Mouse (Mus musculus) stomach, embryonic 16.5 days (tissue): ENCODE data around the gene Ankle1. TPM values are rescaled to one million over a fixed set of nuclear protein-coding genes. Genes with fewer than 3 reads are reported as not detected.

Experiments
- ATAC-seq: fragments of 200-750 bp; cut with Nextera tagmentation; 2 replicates; pipeline ENCODE4 v1.8.0; 2017; ENCODE audit warnings: moderate number of reproducible peaks, moderate TSS enrichment; ENCODE audit not compliant: insufficient read depth, low FRiP score
- H3K27ac ChIP-seq: fragments of 300-500 bp; sonication (generic); 2 replicates; pipeline ENCODE4 v1.5.1; 2014; ENCODE audit warnings: low read length
- H3K27me3 ChIP-seq: fragments of 300-500 bp; sonication (generic); 2 replicates; pipeline ENCODE4 v1.6.1; 2014; ENCODE audit warnings: low read length, control low read depth, mixed read lengths; ENCODE audit not compliant: control insufficient read depth, insufficient read depth
- H3K36me3 ChIP-seq: fragments of 300-500 bp; sonication (generic); 2 replicates; pipeline ENCODE4 v1.6.1; 2014; ENCODE audit warnings: low read length; ENCODE audit not compliant: control insufficient read depth, insufficient read depth
- H3K4me1 ChIP-seq: fragments of 300-500 bp; sonication (generic); 2 replicates; pipeline ENCODE4 v1.6.1; 2014; ENCODE audit warnings: low read length, control low read depth, mixed read lengths; ENCODE audit not compliant: control insufficient read depth, insufficient read depth
- H3K4me2 ChIP-seq: fragments of 300-500 bp; sonication (generic); 2 replicates; pipeline ENCODE4 v1.6.1; 2014; ENCODE audit warnings: low read depth, low read length, mixed read lengths
- H3K4me3 ChIP-seq: fragments of 300-500 bp; sonication (generic); replicated peaks from 2 replicates; pipeline ENCODE4 v1.5.1; 2014; ENCODE audit warnings: mild to moderate bottlenecking, low read length
- H3K9ac ChIP-seq: fragments of 300-500 bp; sonication (generic); 2 replicates; pipeline ENCODE4 v1.6.1; 2014; ENCODE audit warnings: low read length
- H3K9me3 ChIP-seq: fragments of 300-500 bp; sonication (generic); replicated peaks from 2 replicates; pipeline ENCODE4 v1.6.1; 2016; ENCODE audit warnings: low read length, control low read depth; ENCODE audit not compliant: control insufficient read depth
- WGBS: fragments of 180-500 bp; shearing (Covaris S2); extraction: QIAGEN DNeasy Blood & Tissue Kit; methylation state at CpG from one replicate; pipeline ENCODE4 v1.1.7; 2014; 5-methylcytosine and 5-hydroxymethylcytosine counted together
- polyA plus RNA-seq: library from polyadenylated mRNA; unstranded; fragments of >200 nt; fragmentation: Nextera tagmentation; extraction: Ambion mirVana; gene quantifications from 2 replicates; pipeline ENCODE4 v1.2.1, GENCODE M21; 2015

Ankle1 gene
- polyA plus RNA-seq, 1 experiment from 2014 or later = 38.7 TPM

- peak overlapping the region; percentile 20; the same call in 1 of the 2 replicates for H3K4me2 ChIP-seq
- no peak overlapping the region for H3K4me3 ChIP-seq
- 14% methylated on average over 3 of the region's 3 CpGs for WGBS
These were observed 12.9 kb upstream of the Ankle1 start for GRCm38 (mm10) chr8:71392871-71393270.

GRCm38 (mm10) chr8:71394481-71394880 is 11.3 kb upstream of the Ankle1 start:
- no peak overlapping the region; the same call in 1 of the 2 replicates for H3K9ac ChIP-seq
- H3K27ac ChIP-seq = no peak overlapping the region
- H3K4me3 ChIP-seq = no peak overlapping the region; the same call in 1 of the 2 replicates
- H3K36me3 ChIP-seq = peaks cover 5% of the 10 kb centered on the region; the same call in 1 of the 2 replicates
- no peak for ATAC-seq
- H3K4me1 ChIP-seq = peaks cover 7% of the 10 kb centered on the region
- no peaks in the 10 kb centered on the region for H3K9me3 ChIP-seq
- peak overlapping the region; percentile 3 for H3K4me2 ChIP-seq
- WGBS = 80% methylated on average over 7 of the region's 7 CpGs
- H3K27me3 ChIP-seq = no peaks in the 10 kb centered on the region

More at GRCm38 (mm10) chr8:71392871-71393270, 12.9 kb upstream of the Ankle1 start:
- Histone ChIP-seq H3K27ac (no peak overlapping the region), H3K36me3 (no peaks in the 10 kb centered on the region), H3K9me3 (no peaks in the 10 kb centered on the region), H3K27me3 (no peaks in the 10 kb centered on the region), H3K4me1 (peaks cover 7% of the 10 kb centered on the region), H3K9ac (no peak overlapping the region)
- no peak for ATAC-seq

GRCm38 (mm10) chr8:71395071-71395470 is 10.7 kb upstream of the Ankle1 start:
- Histone ChIP-seq H3K4me2 (0 out of 2 replicates have a peak overlapping the region, but pooled peaks have one; percentile 16), H3K4me1 (peaks cover 7% of the 10 kb centered on the region), H3K9me3 (no peaks in the 10 kb centered on the region), H3K27ac (no peak overlapping the region), H3K9ac (peak overlapping the region; percentile 44; the same call in 1 of the 2 replicates), H3K27me3 (no peaks in the 10 kb centered on the region), H3K36me3 (peaks cover 5% of the 10 kb centered on the region; the same call in 1 of the 2 replicates), H3K4me3 (peak overlapping the region; percentile 18)
- no peak for ATAC-seq
- 83% methylated on average over 10 of the region's 10 CpGs for WGBS

- peak within 1 kb of the TSS; percentile 51 for H3K4me2 ChIP-seq
- peaks cover 5% of the 10 kb centered on the region; the same call in 1 of the 2 replicates for H3K36me3 ChIP-seq
- H3K27me3 ChIP-seq = no peaks in the 10 kb centered on the region
- H3K9me3 ChIP-seq = no peaks in the 10 kb centered on the region
- ATAC-seq = no peak
- H3K27ac ChIP-seq = peak within 1 kb of the TSS; percentile 76
- H3K9ac ChIP-seq = peak within 1 kb of the TSS; percentile 44
- H3K4me1 ChIP-seq = peaks cover 7% of the 10 kb centered on the region
- peak within 1 kb of the TSS; percentile 71 for H3K4me3 ChIP-seq
- WGBS = 82% methylated on average over 9 of the region's 9 CpGs
These were observed 10.2 kb upstream of the Ankle1 start, which contains the start of gene Ushbp1 for GRCm38 (mm10) chr8:71395629-71396028. Gene Ushbp1 (minus strand): TSS chr8:71395802.

- Histone ChIP-seq H3K27ac (peak within 1 kb of the TSS; percentile 76), H3K9me3 (no peaks in the 10 kb centered on the region), H3K9ac (peak within 1 kb of the TSS; percentile 88), H3K4me1 (peaks cover 7% of the 10 kb centered on the region), H3K36me3 (peaks cover 5% of the 10 kb centered on the region; the same call in 1 of the 2 replicates), H3K27me3 (no peaks in the 10 kb centered on the region), H3K4me3 (peak within 1 kb of the TSS; percentile 71), H3K4me2 (peak within 1 kb of the TSS; percentile 89)
- under 1% methylated on average over 34 of the region's 34 CpGs for WGBS
- peak; percentile 96 for ATAC-seq
These were observed 9.0 kb upstream of the Ankle1 start, which contains the start of gene Babam1 for GRCm38 (mm10) chr8:71396639-71397305. Gene Babam1 (plus strand): TSS chr8:71396861.

GRCm38 (mm10) chr8:71397701-71398100 is 8.1 kb upstream of the Ankle1 start:
- ATAC-seq = no peak
- peak overlapping the region; percentile 89 for H3K4me2 ChIP-seq
- no peak overlapping the region for H3K27ac ChIP-seq
- peaks cover 5% of the 10 kb centered on the region; the same call in 1 of the 2 replicates for H3K36me3 ChIP-seq
- H3K9me3 ChIP-seq = no peaks in the 10 kb centered on the region
- no peaks in the 10 kb centered on the region for H3K27me3 ChIP-seq
- H3K9ac ChIP-seq = peak overlapping the region; percentile 88
- peak overlapping the region; percentile 71 for H3K4me3 ChIP-seq
- WGBS = 82% methylated on average over 12 of the region's 12 CpGs
- peaks cover 7% of the 10 kb centered on the region for H3K4me1 ChIP-seq

GRCm38 (mm10) chr8:71400826-71401225 is 5.0 kb upstream of the Ankle1 start:
- Histone ChIP-seq H3K9me3 (no peaks in the 10 kb centered on the region), H3K4me1 (peaks cover 15% of the 10 kb centered on the region), H3K36me3 (peaks cover 5% of the 10 kb centered on the region; the same call in 1 of the 2 replicates), H3K27me3 (no peaks in the 10 kb centered on the region), H3K4me2 (no peak overlapping the region), H3K9ac (no peak overlapping the region), H3K27ac (no peak overlapping the region), H3K4me3 (no peak overlapping the region)
- 93% methylated on average over 2 of the region's 2 CpGs for WGBS
- ATAC-seq = no peak

GRCm38 (mm10) chr8:71401454-71401853 is 4.4 kb upstream of the Ankle1 start:
- Histone ChIP-seq H3K4me3 (no peak overlapping the region), H3K4me1 (peaks cover 20% of the 10 kb centered on the region), H3K9me3 (no peaks in the 10 kb centered on the region), H3K9ac (no peak overlapping the region), H3K27me3 (no peaks in the 10 kb centered on the region), H3K36me3 (peaks cover 5% of the 10 kb centered on the region; the same call in 1 of the 2 replicates), H3K27ac (no peak overlapping the region), H3K4me2 (no peak overlapping the region)
- no peak for ATAC-seq

- ATAC-seq = no peak
- WGBS = 86% methylated on average over 9 of the region's 9 CpGs
- Histone ChIP-seq H3K27me3 (no peaks in the 10 kb centered on the region), H3K9ac (no peak overlapping the region), H3K36me3 (peaks cover 6% of the 10 kb centered on the region; the same call in 1 of the 2 replicates), H3K4me3 (no peak overlapping the region), H3K4me1 (peaks cover 23% of the 10 kb centered on the region), H3K27ac (no peak overlapping the region), H3K9me3 (no peaks in the 10 kb centered on the region), H3K4me2 (no peak overlapping the region)
These were observed 3.3 kb upstream of the Ankle1 start for GRCm38 (mm10) chr8:71402446-71402964.
